Comparison of ENCODE assay signal across 20 mouse cellular contexts in the genomic region with DNA sequence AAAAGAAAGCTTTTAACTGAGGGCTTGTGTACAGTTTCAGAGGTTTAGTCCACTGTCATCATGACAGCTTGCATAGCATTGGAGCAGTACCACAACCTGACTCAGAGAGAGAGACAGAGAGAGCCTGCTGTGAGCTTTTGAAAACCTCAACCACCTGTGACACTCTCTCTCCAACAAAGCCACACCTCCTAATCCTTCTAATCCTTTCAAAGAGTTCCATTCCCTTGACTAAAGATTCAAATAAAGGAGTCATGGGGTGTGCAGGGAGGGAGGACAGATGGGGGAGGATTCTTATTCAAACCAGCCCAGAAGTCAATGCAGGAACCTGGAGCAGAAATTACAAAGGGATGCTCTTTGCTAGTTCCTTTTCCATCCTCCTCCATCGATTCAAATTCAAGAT. TPM values are rescaled to one million over a fixed set of nuclear protein-coding genes. Genes with fewer than 3 reads are reported as not detected.
"Had no signal": no experiment of that assay in that cellular context is flagged by ENCODE, and none has a peak within 500 bp of the region (broad histone marks: within the 10 kb centered on the region; RNA-seq: fewer than 3 reads in every experiment).

No protein-coding gene starts in this region.

- H3K27ac ChIP-seq: neural tube, embryonic 12.5 days; neural tube, embryonic 13.5 days; stomach, embryonic 15.5 days; stomach, postnatal 0 days had no signal

- DNase-seq: retina, postnatal 1 day; right cerebral cortex, adult 18-20 months; right cerebral cortex, postnatal 14 days; right cerebral cortex, postnatal 25 days; right cerebral cortex, postnatal 4 days; spleen, adult 18-20 months; thymus, adult 18-20 months; thymus, adult 2 months; thymus, postnatal 14 days; thymus, postnatal 25 days; thymus, postnatal 36 days; thymus, postnatal 4 days had no signal

- H3K4me3 ChIP-seq: neural tube, embryonic 12.5 days; neural tube, embryonic 13.5 days; stomach, embryonic 15.5 days had no signal

- H3K4me2 ChIP-seq: neural tube, embryonic 12.5 days; neural tube, embryonic 13.5 days; stomach, embryonic 15.5 days had no signal

- H3K36me3 ChIP-seq: stomach, embryonic 15.5 days had no signal

- H3K9ac ChIP-seq: neural tube, embryonic 12.5 days; neural tube, embryonic 13.5 days; stomach, embryonic 15.5 days had no signal

- H3K9me3 ChIP-seq: neural tube, embryonic 12.5 days; neural tube, embryonic 13.5 days; stomach, embryonic 15.5 days had no signal

- H3K27me3 ChIP-seq: neural tube, embryonic 12.5 days; neural tube, embryonic 13.5 days; stomach, embryonic 15.5 days had no signal

RNA-seq across cellular contexts. Expression of a gene that starts 6.5 kb away (rescaled TPM):
- polyA plus RNA-seq: neural tube, embryonic 12.5 days; neural tube, embryonic 13.5 days; neural tube, embryonic 14.5 days; spleen, adult 2 months; stomach, embryonic 14.5 days; stomach, embryonic 15.5 days; stomach, embryonic 16.5 days; stomach, postnatal 0 days had no signal
